Mouse (Mus musculus) megakaryocyte, embryonic 14.5 days (primary cell): ENCODE data around the gene Klk1b26. TPM values are rescaled to one million over a fixed set of nuclear protein-coding genes. Genes with fewer than 3 reads are reported as not detected.
"Not testable (repeated sequence)": the region's sequence is repeated elsewhere in the genome, so short reads cannot be mapped to it uniquely, and the experiment has no call there.

ENCODE experiments used
- H3K27me3 ChIP-seq: replicated peaks from 2 replicates; pipeline ENCODE3; 2012; ENCODE audit warnings: inconsistent platforms
- H3K36me3 ChIP-seq: replicated peaks from 2 replicates; pipeline ENCODE3; 2012; ENCODE audit warnings: low read length, inconsistent platforms, mixed read lengths
- H3K4me1 ChIP-seq: 2 replicates; pipeline ENCODE4 v1.6.1; 2012; ENCODE audit warnings: inconsistent platforms
- H3K4me3 ChIP-seq: replicated peaks from 2 replicates; pipeline ENCODE3; 2012; ENCODE audit warnings: moderate library complexity, mild to moderate bottlenecking, inconsistent platforms
- H3K9me3 ChIP-seq: 2 replicates; pipeline ENCODE4 v1.6.1; 2012; ENCODE audit warnings: inconsistent platforms
- FLI1 ChIP-seq: IDR thresholded peaks from 2 replicates; pipeline ENCODE4 v1.6.1; 2012; ENCODE audit warnings: low read length, inconsistent platforms, mixed read lengths
- GATA1 ChIP-seq: IDR thresholded peaks from 3 replicates; pipeline ENCODE4 v1.6.1; 2012; ENCODE audit warnings: mixed read lengths, low read length, inconsistent platforms, borderline replicate concordance
- polyA plus RNA-seq: library from polyadenylated mRNA; stranded (reverse); fragments of >175 nt; gene quantifications from 2 replicates; pipeline ENCODE4 v1.2.3, GENCODE M21; 2012; ENCODE audit warnings: low replicate concordance; ENCODE audit not compliant: insufficient read depth

The Klk1b26 gene
- polyA plus RNA-seq, result not detected in 2 replicates

- not testable (repeated sequence) for H3K4me1 ChIP-seq, H3K36me3 ChIP-seq, H3K9me3 ChIP-seq
Measured at GRCm38 (mm10) chr7:44011868-44012267, at the start of gene Klk1b26. Gene Klk1b26, plus strand, starts transcription at chr7:44012168.

GRCm38 (mm10) chr7:43966451-43966850 lies 45.5 kb upstream of the Klk1b26 start, which contains the start of gene Klk1b1:
Gene Klk1b1, plus strand, starts transcription at chr7:43966751.
- no peaks in the 10 kb centered on the region for H3K36me3 ChIP-seq
- H3K27me3 ChIP-seq, result no peaks in the 10 kb centered on the region
- no peaks in the 10 kb centered on the region for H3K9me3 ChIP-seq
- TF ChIP-seq FLI1 (no peak), GATA1 (no peak)
- H3K4me3 ChIP-seq, result no peak within 1 kb of the TSS
- H3K4me1 ChIP-seq, result no peaks in the 10 kb centered on the region

More at GRCm38 (mm10) chr7:44011868-44012267, at the start of gene Klk1b26:
- not testable (repeated sequence) for H3K27me3 ChIP-seq, H3K4me3 ChIP-seq

GRCm38 (mm10) chr7:43967058-43967457 lies 44.9 kb upstream of the Klk1b26 start:
- Histone ChIP-seq H3K4me3 (no peak overlapping the region), H3K36me3 (no peaks in the 10 kb centered on the region), H3K9me3 (no peaks in the 10 kb centered on the region), H3K27me3 (no peaks in the 10 kb centered on the region), H3K4me1 (no peaks in the 10 kb centered on the region)
- no peak for TF ChIP-seq FLI1
- TF ChIP-seq GATA1, result no peak

- Histone ChIP-seq H3K27me3 (no peaks in the 10 kb centered on the region), H3K9me3 (no peaks in the 10 kb centered on the region), H3K4me1 (no peaks in the 10 kb centered on the region), H3K4me3 (no peak overlapping the region), H3K36me3 (no peaks in the 10 kb centered on the region)
- TF ChIP-seq FLI1, result no peak
- TF ChIP-seq GATA1, result no peak
Measured at GRCm38 (mm10) chr7:43967612-43968011, 44.4 kb upstream of the Klk1b26 start.

GRCm38 (mm10) chr7:43975761-43976160 lies 36.2 kb upstream of the Klk1b26 start, which contains the start of gene Klk1b9:
Gene Klk1b9, plus strand, starts transcription at chr7:43976061.
- not testable (repeated sequence) for H3K9me3 ChIP-seq, H3K4me3 ChIP-seq, H3K27me3 ChIP-seq, H3K4me1 ChIP-seq, H3K36me3 ChIP-seq

- no peaks in the 10 kb centered on the region for H3K36me3 ChIP-seq
- H3K4me1 ChIP-seq, result no peaks in the 10 kb centered on the region
- TF ChIP-seq GATA1 (no peak), FLI1 (no peak)
- H3K27me3 ChIP-seq, result no peaks in the 10 kb centered on the region
- H3K9me3 ChIP-seq, result no peaks in the 10 kb centered on the region; the same call in 1 of the 2 replicates
- H3K4me3 ChIP-seq, result no peak overlapping the region
Measured at GRCm38 (mm10) chr7:43985657-43986056, 26.3 kb upstream of the Klk1b26 start.

GRCm38 (mm10) chr7:43994821-43995220 lies 17.1 kb upstream of the Klk1b26 start:
- not testable (repeated sequence) for H3K36me3 ChIP-seq, H3K9me3 ChIP-seq, H3K27me3 ChIP-seq, H3K4me3 ChIP-seq, H3K4me1 ChIP-seq

- not testable (repeated sequence) for H3K4me3 ChIP-seq, H3K4me1 ChIP-seq, H3K9me3 ChIP-seq, H3K36me3 ChIP-seq, H3K27me3 ChIP-seq
Measured at GRCm38 (mm10) chr7:43995577-43995976, 16.4 kb upstream of the Klk1b26 start, which contains the start of gene Klk1b11. Gene Klk1b11, plus strand, starts transcription at chr7:43995877.

- TF ChIP-seq FLI1 (no peak), GATA1 (no peak)
- H3K27me3 ChIP-seq, result no peaks in the 10 kb centered on the region
Measured at GRCm38 (mm10) chr7:44004847-44005246, 7.1 kb upstream of the Klk1b26 start.

GRCm38 (mm10) chr7:44014666-44015065 lies 2.7 kb downstream of the Klk1b26 start:
- H3K9me3 ChIP-seq, H3K4me3 ChIP-seq, H3K4me1 ChIP-seq, H3K27me3 ChIP-seq, H3K36me3 ChIP-seq: not testable (repeated sequence)

More at GRCm38 (mm10) chr7:44004847-44005246, 7.1 kb upstream of the Klk1b26 start:
- Histone ChIP-seq H3K9me3 (no peaks in the 10 kb centered on the region), H3K36me3 (no peaks in the 10 kb centered on the region), H3K4me1 (0 out of 2 replicates have a peak, but pooled peaks cover 4% of the 10 kb centered on the region), H3K4me3 (no peak overlapping the region)

- TF ChIP-seq FLI1, result no peak
- no peak for TF ChIP-seq GATA1
- no peak overlapping the region for H3K4me3 ChIP-seq
- no peaks in the 10 kb centered on the region for H3K4me1 ChIP-seq
- no peaks in the 10 kb centered on the region for H3K36me3 ChIP-seq
- H3K9me3 ChIP-seq, result no peaks in the 10 kb centered on the region
- no peaks in the 10 kb centered on the region for H3K27me3 ChIP-seq
Measured at GRCm38 (mm10) chr7:44015071-44015470, 3.1 kb downstream of the Klk1b26 start.

GRCm38 (mm10) chr7:44051990-44052389 lies 40.0 kb downstream of the Klk1b26 start, which contains the start of gene Klk1b27:
Gene Klk1b27, plus strand, starts transcription at chr7:44052290.
- H3K36me3 ChIP-seq, H3K9me3 ChIP-seq, H3K27me3 ChIP-seq, H3K4me3 ChIP-seq, H3K4me1 ChIP-seq: not testable (repeated sequence)

Other genes starting within 250 kb of the Klk1b26 start
- gene Klk12, start 243.3 kb upstream of the Klk1b26 start, polyA plus RNA-seq, result not detected in 2 replicates
- not detected in 2 replicates for gene Klk11, start 237.6 kb upstream of the Klk1b26 start, polyA plus RNA-seq
- not detected in 2 replicates for gene Klk10, start 231.1 kb upstream of the Klk1b26 start, polyA plus RNA-seq
- gene Klk9, start 220.3 kb upstream of the Klk1b26 start, polyA plus RNA-seq, result not detected in 2 replicates
- 4.3 and 26.2 TPM in 2 replicates for gene Klk8, start 214.6 kb upstream of the Klk1b26 start, polyA plus RNA-seq
- not detected in 2 replicates for gene Klk7, start 200.9 kb upstream of the Klk1b26 start, polyA plus RNA-seq
- not detected in 2 replicates for gene Klk6, start 187.7 kb upstream of the Klk1b26 start, polyA plus RNA-seq
- gene Klk5, start 170.2 kb upstream of the Klk1b26 start, polyA plus RNA-seq, result not detected in 2 replicates
- gene Klk4, start 131.0 kb upstream of the Klk1b26 start, polyA plus RNA-seq, result not detected in 2 replicates
- gene Klk15, start 78.4 kb upstream of the Klk1b26 start, polyA plus RNA-seq, result not detected in 2 replicates
- gene Klk1b8, start 61.5 kb upstream of the Klk1b26 start, polyA plus RNA-seq, result not detected in 2 replicates
- not detected in 2 replicates for gene Klk1b1, start 45.4 kb upstream of the Klk1b26 start, polyA plus RNA-seq
- gene Klk1b9, start 36.1 kb upstream of the Klk1b26 start, polyA plus RNA-seq, result not detected in 2 replicates
- gene Klk1b11, start 16.3 kb upstream of the Klk1b26 start, polyA plus RNA-seq, result not detected in 2 replicates
- not detected in 2 replicates for gene Klk1b27, start 40.1 kb downstream of the Klk1b26 start, polyA plus RNA-seq
- not detected in 2 replicates for gene Klk1b21, start 90.2 kb downstream of the Klk1b26 start, polyA plus RNA-seq
- not detected in 2 replicates for gene Klk1b22, start 100.5 kb downstream of the Klk1b26 start, polyA plus RNA-seq
- not detected in 2 replicates for gene Klk1b16, start 124.6 kb downstream of the Klk1b26 start, polyA plus RNA-seq
- gene Klk1b24, start 176.1 kb downstream of the Klk1b26 start, polyA plus RNA-seq, result not detected in 2 replicates
- not detected in 2 replicates for gene Klk1b3, start 186.0 kb downstream of the Klk1b26 start, polyA plus RNA-seq
- gene Klk1b4, start 195.3 kb downstream of the Klk1b26 start, polyA plus RNA-seq, result not detected in 2 replicates
- gene Klk1b5, start 203.8 kb downstream of the Klk1b26 start, polyA plus RNA-seq, result not detected in 2 replicates
- not detected in 2 replicates for gene Klk1, start 213.2 kb downstream of the Klk1b26 start, polyA plus RNA-seq
- gene Gm36864, start 224.0 kb downstream of the Klk1b26 start, polyA plus RNA-seq, result not detected in 2 replicates
- not detected in 2 replicates for gene 1700028J19Rik, start 234.5 kb downstream of the Klk1b26 start, polyA plus RNA-seq
- 90.5 and 96.5 TPM in 2 replicates for gene 2410002F23Rik, start 234.6 kb downstream of the Klk1b26 start, polyA plus RNA-seq
- gene Acp4, start 245.2 kb downstream of the Klk1b26 start, polyA plus RNA-seq, result not detected in 2 replicates
- gene Gm15517, start 249.3 kb downstream of the Klk1b26 start, polyA plus RNA-seq, result not detected in 2 replicates